Mouse (Mus musculus) right cerebral cortex, adult 2 months (tissue): ENCODE measurements around the gene Rnf121.
"Not testable (repeated sequence)": the region's sequence is repeated elsewhere in the genome, so short reads cannot be mapped to it uniquely, and the experiment has no call there.

ENCODE experiments used
- DNase-seq, 2 experiments: peaks; one replicate each; pipeline ENCODE4 v3.0.0; 2021 to 2022; ENCODE audit warnings: low spot score in 2 of 2

The Rnf121 gene

GRCm38 (mm10) chr7:102064655-102065045 is 619 bp downstream of the Rnf121 start:
- DNase-seq: no peak

GRCm38 (mm10) chr7:102063891-102064290 is 1.4 kb downstream of the Rnf121 start:
- no peak for DNase-seq

DNA sequence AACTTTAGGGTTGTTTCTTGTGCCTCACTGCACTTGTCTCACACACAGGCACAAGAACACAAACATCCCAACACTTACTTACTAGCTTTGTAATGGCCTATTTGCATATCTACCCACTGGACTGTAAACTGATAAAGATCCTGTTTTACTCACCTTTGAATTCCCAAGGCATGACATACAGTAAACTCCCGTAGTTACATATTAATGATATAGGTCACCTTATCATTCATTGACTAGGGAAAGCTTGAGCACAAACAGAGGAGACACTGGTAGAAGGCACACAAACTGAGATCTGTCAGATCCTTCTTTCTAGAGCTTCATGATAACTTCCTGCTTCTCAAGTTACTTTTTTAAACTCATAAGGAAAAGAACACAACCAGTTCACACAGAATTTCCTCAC is 3.1 kb downstream of the Rnf121 start:
- DNase-seq: no peak

DNA sequence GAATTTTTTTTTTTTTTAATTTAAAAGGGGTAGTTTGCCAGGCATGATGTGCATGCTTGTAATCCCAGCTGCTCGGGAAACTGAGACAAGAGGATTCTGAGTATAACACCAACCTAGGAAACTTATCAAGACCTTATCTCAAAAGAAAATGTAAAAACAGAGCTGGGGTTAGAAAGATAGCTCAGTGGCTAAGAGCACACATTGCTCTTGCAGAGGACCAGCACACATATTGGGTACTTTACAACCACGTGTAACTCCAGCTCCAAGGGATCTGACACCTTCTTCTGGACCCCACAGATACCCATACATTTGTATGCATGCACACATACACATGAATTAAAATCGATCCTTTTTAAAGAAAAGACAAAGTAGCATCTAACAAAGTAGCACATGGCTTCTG is 3.9 kb downstream of the Rnf121 start:
- no peak for DNase-seq

- not testable (repeated sequence) for DNase-seq
These were observed 16.7 kb downstream of the Rnf121 start for GRCm38 (mm10) chr7:102048524-102048923.

DNA sequence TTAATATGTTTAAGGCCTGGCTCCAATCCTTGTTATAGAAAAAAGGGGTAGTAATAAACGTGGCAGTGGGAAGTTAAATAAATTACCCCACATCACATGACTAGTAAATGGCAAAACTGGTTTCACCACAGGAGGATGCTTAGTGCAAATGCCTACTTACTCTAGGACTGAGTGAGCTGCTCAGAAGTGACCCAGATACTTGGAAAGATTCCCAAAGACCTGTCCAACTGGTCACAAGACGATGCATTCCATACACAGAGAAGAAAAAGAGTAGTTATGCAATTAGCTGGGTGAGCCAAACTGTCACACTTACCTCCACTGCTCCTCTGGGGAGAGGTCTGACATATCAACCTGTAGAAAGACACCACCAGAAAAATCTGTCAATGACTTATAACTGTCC is 23.0 kb downstream of the Rnf121 start:
- no peak for DNase-seq

DNA sequence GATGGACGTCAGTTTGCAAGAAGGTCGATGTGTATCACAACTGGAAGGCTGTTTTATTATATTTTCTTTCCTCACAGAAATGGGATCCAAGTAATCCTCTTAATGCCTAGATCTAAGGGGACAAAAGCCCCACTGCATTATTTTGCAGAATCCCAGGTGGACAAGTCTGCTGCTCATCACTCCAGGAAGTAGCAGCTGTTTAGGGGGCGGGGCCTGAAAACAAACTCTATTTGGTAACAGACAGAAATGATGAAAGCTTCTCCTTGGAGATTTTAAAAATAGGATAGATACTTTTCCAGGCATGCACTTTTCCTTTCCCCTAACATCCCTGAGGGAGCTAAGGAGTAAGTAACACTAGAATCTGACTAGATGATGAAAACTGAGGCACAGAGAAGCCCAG is 28.0 kb downstream of the Rnf121 start:
- DNase-seq: peak; percentile 43 to 54

DNA sequence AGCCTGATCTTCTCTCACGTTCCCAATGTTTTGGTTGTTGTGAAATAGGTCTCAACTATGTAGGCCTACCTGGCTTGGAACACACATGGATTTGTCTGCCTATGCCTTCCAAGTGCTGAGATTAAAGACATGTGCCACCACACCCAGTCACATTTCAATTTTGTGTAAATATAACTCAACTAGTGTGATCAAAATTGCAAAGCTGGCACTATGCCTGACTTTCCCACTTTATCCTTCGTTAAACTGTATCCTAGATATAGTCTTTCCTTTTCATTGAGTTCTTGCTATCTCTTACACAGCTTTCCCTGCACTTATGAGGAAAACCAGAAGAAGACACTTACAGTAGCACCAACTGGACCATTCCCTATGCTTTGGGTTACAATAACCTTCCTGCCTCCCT is 29.7 kb downstream of the Rnf121 start:
- DNase-seq: no peak

GRCm38 (mm10) chr7:102034904-102035303 is 30.4 kb downstream of the Rnf121 start:
- DNase-seq: no peak

DNA sequence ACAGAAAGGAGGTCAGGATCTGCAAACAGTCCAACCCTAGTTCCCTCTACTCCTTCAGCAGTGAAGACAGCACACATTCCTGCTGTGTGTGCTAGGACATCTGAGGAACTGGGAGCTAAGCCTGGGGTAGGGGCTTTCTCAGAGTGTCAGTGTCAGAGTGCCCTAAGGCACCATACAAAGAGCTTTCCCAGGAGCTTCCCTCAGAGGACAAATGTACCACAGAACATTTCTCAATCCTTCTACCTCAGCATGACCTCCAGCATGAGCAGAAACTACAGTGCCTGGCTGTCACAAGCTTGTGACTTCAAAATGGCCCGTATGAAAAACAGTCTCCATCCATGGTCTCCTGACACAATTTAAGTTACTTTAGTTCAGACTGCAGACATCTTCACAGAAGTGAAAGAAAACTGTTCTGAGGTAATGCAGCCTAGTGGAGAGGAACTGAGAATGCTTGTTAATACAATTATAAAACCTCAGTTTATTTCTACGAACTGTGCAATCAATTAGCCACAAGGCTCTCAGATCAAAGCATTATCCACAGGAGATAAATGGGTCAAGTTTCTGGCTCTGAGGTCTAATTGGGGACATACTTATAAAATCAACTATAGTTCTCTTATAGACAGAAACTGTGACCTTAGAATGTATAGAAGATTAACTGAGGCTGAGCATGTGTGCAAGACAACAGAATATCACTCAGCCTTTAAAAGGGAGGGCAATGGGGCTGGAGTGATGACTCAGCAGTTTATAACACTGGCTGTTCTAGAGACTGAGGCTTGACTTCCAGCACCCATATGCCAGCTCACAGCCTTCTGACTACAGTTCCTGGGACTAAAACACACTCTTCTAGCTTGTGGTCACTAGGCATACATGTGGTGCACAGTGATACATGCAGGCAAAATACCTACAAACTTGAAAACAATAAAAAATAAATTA is 39.8 kb downstream of the Rnf121 start:
- DNase-seq: no peak

- DNase-seq: peak; percentile 47 to 48
These were observed 41.4 kb downstream of the Rnf121 start for GRCm38 (mm10) chr7:102023821-102024220.

DNA sequence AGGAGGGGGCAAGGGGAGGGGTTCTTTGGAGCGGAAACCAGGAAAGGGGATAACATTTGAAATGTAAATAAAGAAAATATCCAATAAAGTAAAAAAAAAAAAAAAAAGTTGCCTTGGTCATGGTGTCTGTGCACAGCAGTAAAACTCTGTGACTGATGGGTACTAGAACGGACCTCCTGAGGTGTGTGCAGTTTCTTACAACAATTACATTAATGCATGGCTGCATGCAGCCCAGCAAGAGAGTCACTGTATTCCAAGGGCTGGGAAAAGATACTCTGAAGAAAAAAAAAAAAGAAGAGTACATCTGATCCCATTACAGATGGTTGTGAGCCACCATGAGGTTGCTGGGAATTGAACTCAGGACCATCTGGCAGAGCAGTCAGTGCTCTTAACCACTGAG is 44.3 kb downstream of the Rnf121 start:
- DNase-seq: not testable (repeated sequence)

DNA sequence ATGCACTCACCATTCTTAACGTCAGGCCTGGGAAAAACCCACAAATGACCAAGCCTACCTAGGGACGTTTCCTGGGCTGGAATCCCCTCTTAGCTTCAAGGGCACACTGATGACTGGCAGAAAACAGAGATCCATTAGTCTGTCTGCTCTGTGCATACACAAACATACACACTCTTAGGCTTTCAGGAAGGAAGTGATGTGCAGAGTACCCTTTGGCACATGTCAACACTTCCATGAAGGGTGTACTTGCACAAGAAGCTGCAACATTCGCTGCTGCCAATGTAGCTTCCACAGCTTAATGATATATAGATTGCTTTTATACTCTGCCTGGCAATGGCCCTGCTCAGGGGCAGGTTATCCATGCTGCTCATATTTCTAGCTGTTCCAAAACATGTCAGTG is 45.9 kb downstream of the Rnf121 start:
- no peak for DNase-seq

DNA sequence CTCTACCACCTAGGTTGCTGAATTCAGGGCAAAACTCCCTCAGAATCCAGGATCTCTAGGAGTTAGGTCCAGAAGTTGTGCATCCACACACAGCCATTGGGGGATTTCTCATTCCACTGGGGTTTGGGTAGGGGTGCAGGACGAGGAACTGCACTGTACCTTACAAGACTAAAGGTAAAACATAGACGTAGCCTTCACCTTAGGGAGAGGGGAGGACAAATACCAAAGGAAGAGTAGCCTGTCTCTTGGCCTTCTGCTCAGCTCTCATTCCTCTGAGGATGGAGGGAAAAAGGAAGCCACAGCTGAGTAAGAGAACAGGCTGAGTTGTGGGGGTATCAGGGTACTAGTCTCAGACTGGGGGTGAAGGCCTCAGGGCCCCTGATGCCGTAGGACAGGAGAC is 46.7 kb downstream of the Rnf121 start, which contains the start of gene Il18bp:
Gene Il18bp, minus strand, starts transcription at position 101 of the 400 bp plus-strand sequence.
- no peak for DNase-seq

GRCm38 (mm10) chr7:102018034-102018433 is 47.2 kb downstream of the Rnf121 start:
- no peak for DNase-seq

- no peak for DNase-seq
These were observed 47.8 kb downstream of the Rnf121 start for GRCm38 (mm10) chr7:102017452-102017851.

DNA sequence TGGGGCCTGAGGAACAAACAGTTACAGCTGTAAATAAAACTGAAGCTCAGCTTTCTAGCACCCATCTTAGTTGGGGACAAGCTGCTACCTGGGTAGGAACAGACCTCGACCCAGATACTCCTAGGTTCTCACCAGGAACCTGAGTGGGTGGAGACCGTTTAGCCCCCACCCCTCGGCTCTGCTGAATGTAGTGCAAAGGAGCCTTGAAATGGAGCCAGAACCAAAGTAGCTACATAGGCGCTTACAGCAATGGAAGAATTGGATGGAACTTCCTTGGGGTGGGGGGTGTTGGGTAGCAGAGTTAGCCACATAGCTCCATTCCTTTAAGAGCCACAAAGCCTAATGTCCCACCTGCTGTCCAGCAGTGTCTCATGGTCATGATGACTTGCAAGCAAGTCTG is 48.3 kb downstream of the Rnf121 start:
- no peak for DNase-seq

- no peak for DNase-seq
These were observed 50.3 kb downstream of the Rnf121 start for GRCm38 (mm10) chr7:102014995-102015394.

DNA sequence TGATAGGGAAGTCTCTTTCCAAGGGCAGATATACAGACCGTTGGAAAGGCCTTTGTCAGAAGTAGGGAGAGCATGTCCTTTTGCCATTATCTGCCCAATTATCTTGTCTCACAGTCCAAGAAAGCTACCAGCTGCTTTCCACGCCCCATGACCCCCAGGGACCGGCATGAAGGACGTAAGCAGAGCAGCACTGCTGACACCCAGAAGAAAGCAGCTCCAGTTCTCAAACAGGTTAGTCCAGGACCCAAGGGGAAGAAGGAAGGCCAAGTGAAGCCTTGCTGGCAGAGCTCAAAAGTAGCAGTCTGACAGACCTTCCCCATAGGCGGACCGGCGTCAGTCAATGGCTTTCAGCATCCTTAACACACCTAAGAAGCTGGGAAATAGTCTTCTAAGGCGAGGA is 51.9 kb downstream of the Rnf121 start:
- DNase-seq: no peak

DNA sequence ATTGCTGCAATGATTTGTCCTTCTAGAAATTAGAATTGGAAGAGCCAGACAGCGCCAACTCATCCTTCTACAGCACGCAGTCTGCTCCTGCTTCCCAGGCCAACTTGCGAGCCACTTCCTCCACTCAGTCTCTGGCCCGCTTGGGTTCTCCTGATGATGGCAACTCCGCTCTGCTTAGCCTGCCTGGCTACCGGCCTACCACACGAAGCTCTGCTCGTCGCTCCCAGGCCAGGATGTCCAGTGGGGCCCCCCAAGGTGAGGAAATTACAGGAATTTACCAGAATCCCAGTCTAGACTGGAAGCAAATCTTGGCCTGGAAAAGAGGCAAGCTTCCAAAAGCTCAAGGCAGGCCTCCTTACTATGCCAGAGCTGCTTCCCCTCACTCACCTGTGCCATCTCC is 53.4 kb downstream of the Rnf121 start:
- no peak for DNase-seq

DNA sequence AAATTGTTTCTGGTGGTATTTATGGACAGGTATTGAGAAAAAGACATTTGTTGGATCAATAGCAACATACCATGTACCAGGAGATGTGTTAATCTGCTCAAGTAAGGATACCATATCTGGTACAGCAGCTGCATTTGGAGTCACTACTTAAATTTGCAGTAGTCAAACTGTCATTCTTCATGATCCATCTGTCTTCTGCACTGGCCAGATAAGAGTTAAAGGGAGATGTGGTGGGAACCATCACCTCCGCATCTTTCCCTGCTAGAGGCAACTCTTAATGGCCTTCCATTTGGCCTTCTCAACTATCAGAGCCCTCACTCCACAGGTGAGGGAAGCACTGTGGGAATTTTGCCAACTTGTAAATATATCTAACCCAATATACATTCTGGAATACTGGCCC is 58.7 kb downstream of the Rnf121 start:
- DNase-seq: no peak

GRCm38 (mm10) chr7:102000921-102001630 is 64.2 kb downstream of the Rnf121 start:
- no peak for DNase-seq

DNA sequence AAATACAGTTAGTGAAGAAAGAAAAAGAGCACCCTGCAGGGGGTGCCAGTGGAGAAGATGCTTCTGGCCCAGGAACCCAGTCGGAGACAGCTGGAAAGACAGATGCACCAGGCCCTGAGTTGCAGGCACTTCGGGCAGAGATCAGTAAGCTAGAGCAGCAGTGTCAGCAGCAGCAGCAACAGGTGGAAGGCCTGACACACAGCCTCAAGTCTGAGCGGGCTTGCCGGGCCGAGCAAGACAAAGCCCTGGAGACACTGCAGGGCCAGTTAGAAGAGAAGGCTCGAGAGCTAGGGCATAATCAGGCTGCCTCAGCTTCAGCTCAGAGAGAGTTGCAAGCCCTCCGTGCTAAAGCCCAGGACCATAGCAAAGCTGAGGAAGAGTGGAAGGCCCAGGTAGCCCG is 65.0 kb downstream of the Rnf121 start:
- no peak for DNase-seq
